Mouse (Mus musculus): ENCODE data around the gene Map3k14.

DNA sequence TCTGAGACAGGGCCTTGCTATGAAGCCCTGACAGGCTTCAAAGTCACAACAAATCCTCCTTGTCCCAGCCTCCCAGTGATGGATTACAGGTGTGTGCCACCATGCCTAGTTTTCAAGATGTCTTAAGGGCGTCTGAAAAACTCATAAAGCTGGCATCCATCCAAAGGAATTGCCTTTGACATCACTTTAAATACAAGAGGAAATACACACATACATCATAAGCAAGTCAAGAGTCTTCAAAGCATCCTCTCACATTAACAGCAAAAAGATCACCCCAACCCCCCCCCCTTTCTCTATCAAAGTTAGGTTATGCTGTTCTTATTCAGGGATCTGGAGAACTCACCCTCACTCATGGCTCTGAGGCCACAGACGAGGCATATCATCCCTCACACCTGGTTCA is 1.4 kb downstream of the Map3k14 start:
- TF ChIP-seq GATA1 (IDR thresholded peaks at IDR 0.05; ENCODE audit: borderline replicate concordance, low read length) (no peak), FLI1 (IDR thresholded peaks at IDR 0.05; ENCODE audit: low read length) (no peak)

Measured in megakaryocyte, embryonic 14.5 days (primary cell).